Mouse (Mus musculus) ES-E14 (cell line): ENCODE results near the gene Jmjd6. TPM values are rescaled to one million over a fixed set of nuclear protein-coding genes. Genes with fewer than 3 reads are reported as not detected.

Experiments
- DNase-seq: peaks from one replicate; pipeline ENCODE4 v3.0.0-alpha.2; 2013; ENCODE audit warnings: low read depth, low spot score
- H3K27ac ChIP-seq: 2 replicates; pipeline ENCODE4 v1.5.1; 2012; ENCODE audit warnings: low read depth, mild to moderate bottlenecking, low read length, moderate library complexity, mixed read lengths; ENCODE audit not compliant: poor library complexity, insufficient read depth, severe bottlenecking
- H3K36me3 ChIP-seq: 2 replicates; pipeline ENCODE4 v1.6.1; 2012; ENCODE audit warnings: mild to moderate bottlenecking, low read length, moderate library complexity, mixed read lengths; ENCODE audit not compliant: control insufficient read depth, poor library complexity, insufficient read depth, severe bottlenecking
- H3K4me1 ChIP-seq, 2 experiments: fragments of 150-350 bp in 1 of 2; sonication (generic) in 1 of 2; 2 replicates each; pipeline ENCODE4 v1.6.1; 2012; ENCODE audit warnings: low read length in 2 of 2, mild to moderate bottlenecking in 1 of 2, mixed read lengths in 1 of 2; ENCODE audit not compliant: control insufficient read depth in 2 of 2, insufficient read depth in 2 of 2, poor library complexity in 1 of 2
- H3K4me3 ChIP-seq, 2 experiments: fragments of 150-350 bp in 1 of 2; sonication (generic) in 1 of 2; 2 replicates each; pipeline ENCODE4 v1.5.1; 2012; ENCODE audit warnings: low read length in 2 of 2, low read depth in 1 of 2, mild to moderate bottlenecking in 1 of 2, mixed read lengths in 1 of 2; ENCODE audit not compliant: insufficient read depth in 1 of 2, poor library complexity in 1 of 2, severe bottlenecking in 1 of 2
- H3K9ac ChIP-seq: 2 replicates; pipeline ENCODE4 v1.6.1; 2012; ENCODE audit warnings: low read depth, mild to moderate bottlenecking, low read length, mixed read lengths; ENCODE audit not compliant: poor library complexity, insufficient read depth, severe bottlenecking
- H3K9me3 ChIP-seq: fragments of 150-350 bp; sonication (generic); 2 replicates; pipeline ENCODE4 v1.6.1; 2012; ENCODE audit warnings: low read depth, mild to moderate bottlenecking, low read length; ENCODE audit not compliant: control insufficient read depth, insufficient read depth
- CHD2 ChIP-seq: IDR thresholded peaks from 2 replicates; pipeline ENCODE4 v1.6.1; 2014; ENCODE audit warnings: mild to moderate bottlenecking, low read depth, low read length, inconsistent platforms
- HCFC1 ChIP-seq: IDR thresholded peaks from 2 replicates; pipeline ENCODE4 v1.6.1; 2012; ENCODE audit warnings: low read length, inconsistent platforms, borderline replicate concordance; ENCODE audit not compliant: insufficient read depth
- MAFK ChIP-seq: IDR thresholded peaks from 2 replicates; pipeline ENCODE4 v1.6.1; 2014; ENCODE audit warnings: mild to moderate bottlenecking, low read depth, low read length, inconsistent platforms; ENCODE audit not compliant: insufficient read depth
- ZC3H11A ChIP-seq: IDR thresholded peaks from 2 replicates; pipeline ENCODE4 v1.6.1; 2012; ENCODE audit warnings: low read depth, mild to moderate bottlenecking, inconsistent platforms, low read length, borderline replicate concordance
- ZNF384 ChIP-seq: IDR thresholded peaks from 2 replicates; pipeline ENCODE4 v1.6.1; 2012; ENCODE audit warnings: low read depth, low read length, inconsistent platforms
- in situ Hi-C, 2 experiments: fragments of 600-800 bp; cut with MboI; formaldehyde crosslinking; loops; one replicate each; pipeline ENCODE4 v1.15.1; 2025; ENCODE audit warnings: low sequenced_read_pairs in 2 of 2, inconsistent platforms in 1 of 2; ENCODE audit not compliant: unreplicated experiment in 2 of 2
- total RNA-seq: library from RNA; depleted of rRNA; stranded (reverse); fragments of 300-350 nt; gene quantifications from 2 replicates; pipeline ENCODE4 v1.2.3, GENCODE M21; 2012; rRNA removed

Gene Jmjd6
- total RNA-seq, 1 experiment, result 78.1 TPM

- no peak for DNase-seq
- in situ Hi-C loops, result loop anchor here in 1 of 2 experiments (25.0 kb wide), 1 partner anchor 165 kb away; the partner anchor contains the start of gene Rhbdf2
- H3K27ac ChIP-seq, result no peak overlapping the region
- no peak for TF ChIP-seq MAFK
- no peak for TF ChIP-seq CHD2
- no peak for TF ChIP-seq ZC3H11A
- no peak for TF ChIP-seq HCFC1
- no peak for TF ChIP-seq ZNF384
- H3K9ac ChIP-seq, result no peak overlapping the region
- H3K36me3 ChIP-seq, result no peaks in the 10 kb centered on the region
- H3K9me3 ChIP-seq, result no peaks in the 10 kb centered on the region
- no peak overlapping the region for H3K4me3 ChIP-seq
- peaks cover 0 to 2% of the 10 kb centered on the region in 2 experiments; a peak in 1 of 4 replicates for H3K4me1 ChIP-seq
Measured at GRCm38 (mm10) chr11:116802709-116803108, 40.5 kb downstream of the Jmjd6 start.

GRCm38 (mm10) chr11:116801106-116801505 lies 42.1 kb downstream of the Jmjd6 start:
- Histone ChIP-seq H3K27ac (no peak overlapping the region), H3K4me1 (peaks cover 0 to 2% of the 10 kb centered on the region in 2 experiments; a peak in 1 of 4 replicates), H3K36me3 (no peaks in the 10 kb centered on the region), H3K9ac (no peak overlapping the region), H3K9me3 (no peaks in the 10 kb centered on the region), H3K4me3 (no peak overlapping the region)
- TF ChIP-seq HCFC1, result no peak
- no peak for TF ChIP-seq CHD2
- TF ChIP-seq MAFK, result no peak
- no peak for TF ChIP-seq ZNF384
- no peak for TF ChIP-seq ZC3H11A
- in situ Hi-C loops, result loop anchor here in 1 of 2 experiments (25.0 kb wide), 1 partner anchor 164 kb away; the partner anchor contains the start of gene Rhbdf2
- no peak for DNase-seq

- no peak for DNase-seq
- TF ChIP-seq HCFC1 (no peak), ZC3H11A (no peak), CHD2 (no peak), ZNF384 (no peak), MAFK (no peak)
- H3K36me3 ChIP-seq, result no peaks in the 10 kb centered on the region
- H3K4me1 ChIP-seq, result peaks cover 3 to 6% of the 10 kb centered on the region in 2 experiments; a peak in 2 of 4 replicates
- H3K4me3 ChIP-seq, result no peak overlapping the region
- H3K27ac ChIP-seq, result no peak overlapping the region
- no peak overlapping the region for H3K9ac ChIP-seq
- no peaks in the 10 kb centered on the region for H3K9me3 ChIP-seq
- in situ Hi-C loops, result no loop called here
Measured at GRCm38 (mm10) chr11:116799364-116799763, 43.9 kb downstream of the Jmjd6 start.

Other genes starting within 250 kb of the Jmjd6 start
- gene Rhbdf2, start 216.4 kb downstream of the Jmjd6 start, total RNA-seq, result 29.3 and 53.8 TPM in 2 replicates
- gene Prcd, start 189.9 kb downstream of the Jmjd6 start, total RNA-seq, result 2.0 and 2.2 TPM in 2 replicates
- 0.37 and 0.40 TPM in 2 replicates for gene Cygb, start 189.1 kb downstream of the Jmjd6 start, total RNA-seq
- gene St6galnac1, start 67.9 kb downstream of the Jmjd6 start, total RNA-seq, result not detected in 2 replicates
- 5.8 and 9.4 TPM in 2 replicates for gene Mxra7, start 15.4 kb downstream of the Jmjd6 start, total RNA-seq
- 34.4 and 36.6 TPM in 2 replicates for gene Mettl23, start 171 bp downstream of the Jmjd6 start, total RNA-seq
- 21.5 and 26.5 TPM in 2 replicates for gene Mfsd11, start 9.0 kb upstream of the Jmjd6 start, total RNA-seq
- gene Srsf2, start 9.6 kb upstream of the Jmjd6 start, total RNA-seq, result 361 and 367 TPM in 2 replicates
- gene Mgat5b, start 75.4 kb upstream of the Jmjd6 start, total RNA-seq, result 7.1 and 10.1 TPM in 2 replicates